Mouse (Mus musculus): ENCODE measurements around the gene Krtap4-2. TPM values are rescaled to one million over a fixed set of nuclear protein-coding genes. Genes with fewer than 3 reads are reported as not detected.
"Not testable (repeated sequence)": the region's sequence is repeated elsewhere in the genome, so short reads cannot be mapped to it uniquely, and the experiment has no call there.

Gene Krtap4-2
- polyA plus RNA-seq, 1 experiment from 2014 or later: not detected

DNA sequence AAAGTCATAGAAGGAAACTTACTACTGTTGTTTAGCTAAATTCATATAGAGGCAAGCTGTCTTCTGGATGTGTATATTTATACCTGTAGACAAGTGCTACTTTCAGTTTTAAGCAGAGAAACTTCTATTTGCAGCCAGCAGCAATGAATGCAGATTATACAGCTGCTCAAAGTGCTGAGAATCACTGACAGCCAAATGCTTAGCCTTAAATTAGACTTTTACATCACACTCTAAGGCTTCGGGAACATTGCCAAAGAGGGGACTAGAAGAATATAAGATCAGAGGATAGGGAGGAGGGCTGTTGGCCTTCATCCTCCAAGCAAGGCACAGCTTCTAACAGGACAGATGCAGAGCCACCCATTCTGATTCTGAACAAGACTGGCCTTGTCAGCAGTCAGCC lies 2.2 kb upstream of the Krtap4-2 start:
- Histone ChIP-seq H3K9ac (no peak overlapping the region), H3K36me3 (replicated peaks) (no peaks in the 10 kb centered on the region), H3K4me1 (replicated peaks) (no peaks in the 10 kb centered on the region), H3K9me3 (replicated peaks) (no peaks in the 10 kb centered on the region), H3K4me3 (replicated peaks) (no peak overlapping the region), H3K4me2 (no peak overlapping the region), H3K27me3 (no peaks in the 10 kb centered on the region), H3K27ac (replicated peaks) (no peak overlapping the region)
- 55% methylated on average over 1 of the region's 1 CpGs for WGBS (ENCODE audit: insufficient replicate concordance)
- no peak for ATAC-seq (ENCODE audit: insufficient read depth)

- H3K9me3 ChIP-seq (replicated peaks): no peaks in the 10 kb centered on the region
- 33% methylated on average over 2 of the region's 2 CpGs for WGBS (ENCODE audit: insufficient replicate concordance)
- H3K36me3 ChIP-seq (replicated peaks): no peaks in the 10 kb centered on the region
- no peaks in the 10 kb centered on the region for H3K4me1 ChIP-seq (replicated peaks)
- H3K4me2 ChIP-seq: no peak overlapping the region
- H3K9ac ChIP-seq: no peak overlapping the region
- ATAC-seq (ENCODE audit: insufficient read depth): no peak
- no peaks in the 10 kb centered on the region for H3K27me3 ChIP-seq
- no peak overlapping the region for H3K27ac ChIP-seq (replicated peaks)
- no peak overlapping the region for H3K4me3 ChIP-seq (replicated peaks)
Measured at GRCm38 (mm10) chr11:99633293-99633692, 1.6 kb downstream of the Krtap4-2 start.

DNA sequence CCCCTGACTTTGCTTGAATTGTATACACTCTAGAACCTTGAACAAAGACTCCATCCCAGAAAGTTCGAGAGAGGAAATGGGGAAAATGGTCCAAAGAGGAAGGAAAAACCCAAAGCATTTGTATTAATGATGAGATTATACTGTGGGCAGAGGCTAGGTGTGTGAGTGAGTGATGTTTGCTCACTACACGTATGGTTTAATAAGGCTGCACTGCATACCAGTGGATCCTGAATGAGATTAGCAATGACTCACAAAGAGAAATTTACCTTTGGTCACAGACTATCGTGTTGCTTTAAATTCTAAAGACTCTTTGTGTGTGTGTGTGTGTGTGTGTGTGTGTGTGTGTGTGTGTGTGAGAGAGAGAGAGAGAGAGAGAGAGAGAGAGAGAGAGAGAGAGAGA lies 4.0 kb downstream of the Krtap4-2 start:
- Histone ChIP-seq H3K4me3 (replicated peaks) (no peak overlapping the region), H3K36me3 (replicated peaks) (no peaks in the 10 kb centered on the region), H3K4me2 (no peak overlapping the region), H3K27me3 (no peaks in the 10 kb centered on the region), H3K9me3 (replicated peaks) (no peaks in the 10 kb centered on the region), H3K9ac (no peak overlapping the region), H3K4me1 (replicated peaks) (no peaks in the 10 kb centered on the region), H3K27ac (replicated peaks) (no peak overlapping the region)
- ATAC-seq (ENCODE audit: insufficient read depth): no peak
- WGBS (ENCODE audit: insufficient replicate concordance): 44% methylated on average over 3 of the region's 3 CpGs

GRCm38 (mm10) chr11:99628138-99628537 lies 6.7 kb downstream of the Krtap4-2 start, which contains the start of gene Krtap4-1:
Gene Krtap4-1 (minus strand): TSS chr11:99628238.
- H3K27ac ChIP-seq (replicated peaks): no peak within 1 kb of the TSS
- no peaks in the 10 kb centered on the region for H3K27me3 ChIP-seq
- no peak within 1 kb of the TSS for H3K9ac ChIP-seq
- H3K4me2 ChIP-seq: no peak within 1 kb of the TSS
- no peaks in the 10 kb centered on the region for H3K36me3 ChIP-seq (replicated peaks)
- H3K4me3 ChIP-seq (replicated peaks): no peak within 1 kb of the TSS
- no peak for ATAC-seq (ENCODE audit: insufficient read depth)
- no peaks in the 10 kb centered on the region for H3K4me1 ChIP-seq (replicated peaks)
- WGBS (ENCODE audit: insufficient replicate concordance): 60% methylated on average over 4 of the region's 4 CpGs
- no peaks in the 10 kb centered on the region for H3K9me3 ChIP-seq (replicated peaks)

DNA sequence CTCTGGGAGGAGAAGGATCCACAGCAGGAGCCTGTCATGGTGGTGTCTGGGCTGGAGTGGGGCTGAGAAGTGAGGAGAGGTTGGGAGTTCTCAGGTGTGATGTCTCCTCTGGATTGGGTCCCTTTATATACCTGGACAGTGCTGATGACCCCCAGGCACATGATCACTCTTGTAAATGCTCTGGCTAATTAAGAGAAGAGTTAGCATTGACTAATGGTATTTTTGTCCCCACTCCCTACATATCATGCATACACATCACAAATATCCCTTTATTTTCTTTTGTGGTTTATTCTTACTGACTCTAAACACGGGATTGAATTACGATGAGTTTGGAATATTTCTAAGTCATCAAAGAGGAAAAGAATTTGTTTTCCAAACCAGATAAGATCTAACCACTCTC lies 14.5 kb downstream of the Krtap4-2 start, which contains the start of gene Gm11562:
Gene Gm11562, minus strand, starts transcription at position 101 of the 400 bp plus-strand sequence.
- no peak for ATAC-seq (ENCODE audit: insufficient read depth)
- Histone ChIP-seq H3K4me2 (no peak within 1 kb of the TSS), H3K4me1 (replicated peaks) (no peaks in the 10 kb centered on the region), H3K4me3 (replicated peaks) (no peak within 1 kb of the TSS), H3K27me3 (no peaks in the 10 kb centered on the region), H3K27ac (replicated peaks) (no peak within 1 kb of the TSS), H3K9me3 (replicated peaks) (no peaks in the 10 kb centered on the region), H3K9ac (no peak within 1 kb of the TSS), H3K36me3 (replicated peaks) (no peaks in the 10 kb centered on the region)
- WGBS (ENCODE audit: insufficient replicate concordance): 68% methylated on average over 2 of the region's 2 CpGs

GRCm38 (mm10) chr11:99614796-99615363 lies 20.0 kb downstream of the Krtap4-2 start, which contains the start of gene Krtap2-4:
Gene Krtap2-4 (minus strand): TSS chr11:99614846.
- Histone ChIP-seq H3K4me2 (no peak within 1 kb of the TSS), H3K9me3 (replicated peaks) (no peaks in the 10 kb centered on the region), H3K36me3 (replicated peaks) (no peaks in the 10 kb centered on the region), H3K4me1 (replicated peaks) (no peaks in the 10 kb centered on the region), H3K4me3 (replicated peaks) (no peak within 1 kb of the TSS), H3K27me3 (no peaks in the 10 kb centered on the region), H3K9ac (no peak within 1 kb of the TSS), H3K27ac (replicated peaks) (no peak within 1 kb of the TSS)
- WGBS (ENCODE audit: insufficient replicate concordance): 39% methylated on average over 3 of the region's 3 CpGs
- no peak for ATAC-seq (ENCODE audit: insufficient read depth)

DNA sequence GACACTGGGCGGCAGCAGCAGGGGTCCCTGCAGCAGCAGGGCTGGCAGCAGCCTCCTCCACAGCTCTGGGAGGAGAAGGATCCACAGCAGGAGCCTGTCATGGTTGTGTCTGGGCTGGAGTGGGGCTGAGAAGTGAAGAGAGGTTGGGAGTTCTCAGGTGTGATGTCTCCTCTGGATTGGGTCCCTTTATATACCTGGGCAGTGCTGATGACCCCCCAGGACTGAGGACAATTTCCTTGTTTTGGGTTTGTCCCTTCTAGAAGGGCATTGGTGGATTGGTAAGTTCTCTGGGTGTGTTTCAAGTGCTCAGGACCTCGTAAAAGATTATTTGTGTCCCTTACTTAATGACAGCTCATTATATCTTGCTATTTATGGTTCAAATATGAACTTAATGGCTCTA lies 24.8 kb downstream of the Krtap4-2 start, which contains the start of gene Gm11937:
Gene Gm11937, minus strand, starts transcription at position 101 of the 400 bp plus-strand sequence.
- ATAC-seq (ENCODE audit: insufficient read depth); H3K9me3 ChIP-seq (replicated peaks); H3K9ac ChIP-seq; H3K27me3 ChIP-seq; H3K36me3 ChIP-seq (replicated peaks); H3K4me3 ChIP-seq (replicated peaks); H3K4me1 ChIP-seq (replicated peaks); H3K4me2 ChIP-seq; H3K27ac ChIP-seq (replicated peaks): not testable (repeated sequence)
- WGBS (ENCODE audit: insufficient replicate concordance): 35% methylated on average over 2 of the region's 2 CpGs

DNA sequence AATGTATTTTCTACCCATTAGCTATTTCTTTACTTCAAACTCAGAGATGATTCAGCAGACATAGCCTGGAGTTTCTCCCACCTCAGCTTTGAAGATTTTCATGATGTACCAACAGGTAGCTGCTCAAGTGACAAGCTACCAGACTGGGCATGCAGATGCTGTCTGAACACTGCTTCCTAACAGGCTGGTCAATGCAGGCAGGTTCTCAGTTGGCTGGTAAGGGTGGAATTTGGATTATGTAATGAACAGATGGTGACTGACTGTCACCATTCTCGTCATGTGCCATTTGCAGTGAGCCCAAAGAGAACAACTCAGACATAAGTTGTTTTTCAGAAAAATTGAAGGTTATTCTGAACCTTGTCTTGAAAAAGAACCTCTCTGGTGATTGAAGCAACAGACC lies 25.8 kb downstream of the Krtap4-2 start:
- Histone ChIP-seq H3K9ac (no peak overlapping the region), H3K4me1 (replicated peaks) (no peaks in the 10 kb centered on the region), H3K27me3 (no peaks in the 10 kb centered on the region), H3K4me3 (replicated peaks) (no peak overlapping the region), H3K36me3 (replicated peaks) (no peaks in the 10 kb centered on the region), H3K27ac (replicated peaks) (no peak overlapping the region), H3K9me3 (replicated peaks) (no peaks in the 10 kb centered on the region), H3K4me2 (no peak overlapping the region)
- 26% methylated on average over 1 of the region's 1 CpGs for WGBS (ENCODE audit: insufficient replicate concordance)
- no peak for ATAC-seq (ENCODE audit: insufficient read depth)

DNA sequence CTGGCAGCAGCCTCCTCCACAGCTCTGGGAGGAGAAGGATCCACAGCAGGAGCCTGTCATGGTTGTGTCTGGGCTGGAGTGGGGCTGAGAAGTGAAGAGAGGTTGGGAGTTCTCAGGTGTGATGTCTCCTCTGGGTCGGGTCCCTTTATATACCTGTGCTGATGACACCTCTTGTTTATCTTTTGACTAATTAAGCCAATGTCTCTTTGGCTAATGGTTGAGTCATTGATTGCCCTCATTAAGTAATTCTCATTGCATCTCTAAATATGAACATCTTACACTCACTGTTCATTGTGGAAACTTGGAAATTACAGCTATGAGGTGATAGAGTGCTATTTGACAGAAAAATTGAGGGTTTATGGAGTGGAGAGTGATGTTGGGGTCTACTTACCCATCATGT lies 31.7 kb downstream of the Krtap4-2 start, which contains the start of gene Gm11938:
Gene Gm11938, minus strand, starts transcription at position 101 of the 400 bp plus-strand sequence.
- H3K36me3 ChIP-seq (replicated peaks); H3K9me3 ChIP-seq (replicated peaks); H3K4me3 ChIP-seq (replicated peaks); ATAC-seq (ENCODE audit: insufficient read depth); H3K27ac ChIP-seq (replicated peaks); H3K27me3 ChIP-seq; H3K9ac ChIP-seq; H3K4me2 ChIP-seq; H3K4me1 ChIP-seq (replicated peaks): not testable (repeated sequence)
- 43% methylated on average over 1 of the region's 1 CpGs for WGBS (ENCODE audit: insufficient replicate concordance)

GRCm38 (mm10) chr11:99597742-99598141 lies 37.1 kb downstream of the Krtap4-2 start, which contains the start of gene Krtap9-3:
Gene Krtap9-3 (minus strand): TSS chr11:99598105.
- not testable (repeated sequence) for H3K4me3 ChIP-seq (replicated peaks); H3K9me3 ChIP-seq (replicated peaks); H3K27ac ChIP-seq (replicated peaks); H3K9ac ChIP-seq; ATAC-seq (ENCODE audit: insufficient read depth); H3K27me3 ChIP-seq; H3K4me1 ChIP-seq (replicated peaks); H3K36me3 ChIP-seq (replicated peaks); H3K4me2 ChIP-seq
- 59% methylated on average over 6 of the region's 6 CpGs for WGBS (ENCODE audit: insufficient replicate concordance)

- WGBS (ENCODE audit: insufficient replicate concordance): 78% methylated on average over 6 of the region's 6 CpGs
- Histone ChIP-seq H3K4me3 (replicated peaks) (no peak within 1 kb of the TSS), H3K9ac (no peak within 1 kb of the TSS), H3K4me1 (replicated peaks) (no peaks in the 10 kb centered on the region), H3K4me2 (no peak within 1 kb of the TSS), H3K27ac (replicated peaks) (no peak within 1 kb of the TSS), H3K9me3 (replicated peaks) (no peaks in the 10 kb centered on the region), H3K27me3 (no peaks in the 10 kb centered on the region), H3K36me3 (replicated peaks) (no peaks in the 10 kb centered on the region)
- ATAC-seq (ENCODE audit: insufficient read depth): no peak
Measured at GRCm38 (mm10) chr11:99590981-99591380, 43.9 kb downstream of the Krtap4-2 start, which contains the start of gene Krtap1-3. Gene Krtap1-3 (minus strand): TSS chr11:99591339.

- Histone ChIP-seq H3K9me3 (replicated peaks) (no peaks in the 10 kb centered on the region), H3K36me3 (replicated peaks) (no peaks in the 10 kb centered on the region), H3K27me3 (no peaks in the 10 kb centered on the region), H3K4me2 (no peak overlapping the region), H3K4me1 (replicated peaks) (no peaks in the 10 kb centered on the region), H3K9ac (no peak overlapping the region), H3K4me3 (replicated peaks) (no peak overlapping the region), H3K27ac (replicated peaks) (no peak overlapping the region)
- ATAC-seq (ENCODE audit: insufficient read depth): no peak
- 78% methylated on average over 7 of the region's 7 CpGs for WGBS (ENCODE audit: insufficient replicate concordance)
Measured at GRCm38 (mm10) chr11:99585096-99585495, 49.8 kb downstream of the Krtap4-2 start.
